Mouse (Mus musculus): ENCODE data around the gene Smad1.

DNA sequence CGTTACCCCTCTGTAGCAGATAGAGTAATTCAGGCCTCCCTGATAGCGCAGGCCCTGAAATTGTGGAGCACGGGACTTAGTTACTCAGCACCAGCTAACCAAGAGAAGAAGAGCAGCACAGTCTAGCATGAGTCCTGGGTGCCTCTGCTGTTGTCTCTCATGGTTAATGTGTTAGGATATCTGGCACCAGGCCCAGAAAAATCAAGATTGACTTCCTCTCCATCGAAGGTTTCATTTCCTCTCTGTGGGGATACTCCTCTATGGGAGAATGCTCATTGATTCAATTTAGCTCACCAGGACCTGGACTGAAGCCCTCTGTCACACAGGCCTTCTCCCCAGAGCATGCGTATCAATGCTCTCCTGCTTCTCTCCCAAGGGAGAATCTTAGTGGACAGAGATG is 15.6 kb upstream of the Smad1 start:
- TF ChIP-seq CTCF (IDR thresholded peaks at IDR 0.05; ENCODE audit: low read depth, low read length) (no peak), TAL1 (conservative IDR thresholded peaks at IDR 0.05; ENCODE audit: low read depth, low read length) (no peak)
